Comparison of ENCODE assay signal across 21 mouse cellular contexts in the genomic region with DNA sequence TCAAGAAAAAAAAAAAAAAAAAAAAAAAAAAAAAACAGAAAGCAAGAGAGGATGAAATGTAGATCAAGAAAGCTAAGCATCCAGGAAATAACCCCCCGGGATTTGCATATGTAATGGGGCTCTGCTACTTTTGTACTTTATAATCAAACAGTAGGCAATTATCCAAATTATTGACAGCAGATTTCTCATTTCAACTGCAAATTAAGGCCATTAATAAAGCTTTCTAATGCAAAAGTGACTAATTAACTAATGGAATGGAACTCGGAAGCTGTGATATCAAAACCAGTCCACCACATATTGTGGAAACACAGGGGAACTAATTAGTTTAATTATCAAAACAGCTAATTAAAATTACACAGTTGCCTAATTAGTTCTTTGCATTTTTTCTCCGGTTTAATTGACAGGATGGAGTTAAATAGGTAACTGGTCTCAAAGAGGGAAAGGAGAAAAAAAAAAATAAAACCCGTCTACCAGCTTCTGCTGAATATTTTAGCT. TPM values are rescaled to one million over a fixed set of nuclear protein-coding genes. Genes with fewer than 3 reads are reported as not detected.
DNase-seq lines count a peak whose midpoint lies in the region; ATAC-seq and TF ChIP-seq lines count a peak whose summit lies in the region.
"Had no signal": no experiment of that assay in that cellular context is flagged by ENCODE, and none has a peak within 500 bp of the region (broad histone marks: within the 10 kb centered on the region; RNA-seq: fewer than 3 reads in every experiment).

No protein-coding gene starts in this region.

- no peaks in the 10 kb centered on the region for H3K36me3 ChIP-seq in forebrain, embryonic 11.5 days (ENCODE audit: control insufficient read depth, insufficient read depth, low read length)
- no peaks in the 10 kb centered on the region for H3K36me3 ChIP-seq in forebrain, postnatal 0 days (ENCODE audit: insufficient read depth)
- H3K36me3 ChIP-seq in hindbrain, embryonic 14.5 days (replicated peaks; ENCODE audit: control insufficient read depth, insufficient read depth) = no peaks in the 10 kb centered on the region
- H3K36me3 ChIP-seq in hindbrain, embryonic 16.5 days (ENCODE audit: control insufficient read depth, insufficient read depth, low read length) = no peaks in the 10 kb centered on the region
- no peaks in the 10 kb centered on the region for H3K36me3 ChIP-seq in neural tube, embryonic 12.5 days
- H3K36me3 ChIP-seq in neural tube, embryonic 15.5 days = no peaks in the 10 kb centered on the region
- H3K36me3 ChIP-seq in forebrain, embryonic 15.5 days = no peaks in the 10 kb centered on the region
- H3K36me3 ChIP-seq: embryonic facial prominence, embryonic 15.5 days; G1E; heart, embryonic 13.5 days; hindbrain, embryonic 15.5 days had no signal

- H3K9ac ChIP-seq in forebrain, embryonic 11.5 days (ENCODE audit: low read length) = no peak overlapping the region
- H3K9ac ChIP-seq in forebrain, postnatal 0 days = no peak overlapping the region
- H3K9ac ChIP-seq in hindbrain, embryonic 14.5 days = no peak overlapping the region
- no peak overlapping the region for H3K9ac ChIP-seq in hindbrain, embryonic 16.5 days (ENCODE audit: low read depth, low read length)
- H3K9ac ChIP-seq in neural tube, embryonic 12.5 days = no peak overlapping the region
- H3K9ac ChIP-seq in neural tube, embryonic 15.5 days (replicated peaks) = no peak overlapping the region
- no peak overlapping the region for H3K9ac ChIP-seq in forebrain, embryonic 15.5 days (replicated peaks)
- H3K9ac ChIP-seq: embryonic facial prominence, embryonic 15.5 days; heart, embryonic 13.5 days; hindbrain, embryonic 15.5 days had no signal

- H3K27ac ChIP-seq in forebrain, embryonic 11.5 days (ENCODE audit: low read depth, low read length) = no peak overlapping the region
- H3K27ac ChIP-seq in forebrain, postnatal 0 days (ENCODE audit: low read depth, low read length) = no peak overlapping the region
- no peak overlapping the region for H3K27ac ChIP-seq in hindbrain, embryonic 14.5 days
- H3K27ac ChIP-seq in hindbrain, embryonic 16.5 days (ENCODE audit: low read depth, low read length) = no peak overlapping the region
- H3K27ac ChIP-seq in neural tube, embryonic 12.5 days = no peak overlapping the region
- H3K27ac ChIP-seq in neural tube, embryonic 15.5 days (replicated peaks) = no peak overlapping the region
- no peak overlapping the region for H3K27ac ChIP-seq in forebrain, embryonic 15.5 days (replicated peaks)
- H3K27ac ChIP-seq: embryonic facial prominence, embryonic 15.5 days; heart, embryonic 13.5 days; hindbrain, embryonic 15.5 days had no signal

- DNase-seq in forebrain, embryonic 11.5 days (ENCODE audit: low spot score) = no peak
- DNase-seq in forebrain, postnatal 0 days = no peak
- DNase-seq in hindbrain, embryonic 14.5 days (ENCODE audit: low spot score) = peak; percentile 39
- DNase-seq: adrenal gland, adult 8-10 months; B cell, adult 2 months; cerebellum, adult 2 months; gastrocnemius, postnatal 36 days; heart, adult 11 months; heart, postnatal 36 days had no signal

- peaks cover 70% of the 10 kb centered on the region for H3K27me3 ChIP-seq in forebrain, embryonic 11.5 days (ENCODE audit: control insufficient read depth, insufficient read depth, low read length)
- peaks cover 29% of the 10 kb centered on the region for H3K27me3 ChIP-seq in forebrain, postnatal 0 days (ENCODE audit: insufficient read depth, low read length)
- no peaks in the 10 kb centered on the region for H3K27me3 ChIP-seq in hindbrain, embryonic 14.5 days (ENCODE audit: control insufficient read depth, insufficient read depth, low read length)
- no peaks in the 10 kb centered on the region for H3K27me3 ChIP-seq in hindbrain, embryonic 16.5 days (replicated peaks; ENCODE audit: control insufficient read depth, insufficient read depth, low read length)
- no peaks in the 10 kb centered on the region for H3K27me3 ChIP-seq in neural tube, embryonic 12.5 days (replicated peaks)
- H3K27me3 ChIP-seq in neural tube, embryonic 15.5 days (replicated peaks) = no peaks in the 10 kb centered on the region
- peaks cover 76% of the 10 kb centered on the region for H3K27me3 ChIP-seq in forebrain, embryonic 15.5 days
- H3K27me3 ChIP-seq: embryonic facial prominence, embryonic 15.5 days; heart, embryonic 13.5 days; hindbrain, embryonic 15.5 days had no signal

- peaks cover 7% of the 10 kb centered on the region; the same call in 1 of the 2 replicates for H3K4me1 ChIP-seq in forebrain, embryonic 11.5 days (replicated peaks; ENCODE audit: control insufficient read depth, insufficient read depth, low read length)
- H3K4me1 ChIP-seq in forebrain, postnatal 0 days (ENCODE audit: insufficient read depth) = no peaks in the 10 kb centered on the region
- peaks cover 25% of the 10 kb centered on the region for H3K4me1 ChIP-seq in hindbrain, embryonic 14.5 days (replicated peaks; ENCODE audit: control insufficient read depth, insufficient read depth, low read length)
- no peaks in the 10 kb centered on the region for H3K4me1 ChIP-seq in hindbrain, embryonic 16.5 days (ENCODE audit: control insufficient read depth, insufficient read depth, low read depth, low read length)
- H3K4me1 ChIP-seq in neural tube, embryonic 12.5 days = no peaks in the 10 kb centered on the region; the same call in 1 of the 2 replicates
- H3K4me1 ChIP-seq in neural tube, embryonic 15.5 days = peaks cover 12% of the 10 kb centered on the region
- H3K4me1 ChIP-seq in forebrain, embryonic 15.5 days = peaks cover 17% of the 10 kb centered on the region
- H3K4me1 ChIP-seq: embryonic facial prominence, embryonic 15.5 days; heart, embryonic 13.5 days had no signal

- 24% methylated on average over 4 of the region's 4 CpGs for WGBS in forebrain, embryonic 11.5 days
- WGBS in forebrain, postnatal 0 days = 12% methylated on average over 4 of the region's 4 CpGs
- WGBS in hindbrain, embryonic 14.5 days = 38% methylated on average over 4 of the region's 4 CpGs
- WGBS in hindbrain, embryonic 16.5 days = 37% methylated on average over 4 of the region's 4 CpGs
- WGBS in neural tube, embryonic 12.5 days = 59% methylated on average over 4 of the region's 4 CpGs
- 36% methylated on average over 4 of the region's 4 CpGs for WGBS in neural tube, embryonic 15.5 days
- 10% methylated on average over 4 of the region's 4 CpGs for WGBS in forebrain, embryonic 15.5 days

- no peak overlapping the region for H3K4me3 ChIP-seq in forebrain, embryonic 11.5 days (ENCODE audit: low read depth, low read length)
- H3K4me3 ChIP-seq in forebrain, postnatal 0 days (ENCODE audit: low read depth, low read length) = no peak overlapping the region
- no peak overlapping the region for H3K4me3 ChIP-seq in hindbrain, embryonic 14.5 days (replicated peaks; ENCODE audit: low read length)
- H3K4me3 ChIP-seq in hindbrain, embryonic 16.5 days (ENCODE audit: low read length) = no peak overlapping the region
- no peak overlapping the region for H3K4me3 ChIP-seq in neural tube, embryonic 12.5 days
- no peak overlapping the region for H3K4me3 ChIP-seq in neural tube, embryonic 15.5 days (replicated peaks)
- no peak overlapping the region for H3K4me3 ChIP-seq in forebrain, embryonic 15.5 days
- H3K4me3 ChIP-seq: embryonic facial prominence, embryonic 15.5 days; erythroblast, embryonic 14.5 days; heart, embryonic 13.5 days; hindbrain, embryonic 15.5 days had no signal

- ATAC-seq in forebrain, embryonic 11.5 days (replicated peaks; ENCODE audit: low FRiP score) = peak; percentile 48
- no peak for ATAC-seq in forebrain, postnatal 0 days
- ATAC-seq in hindbrain, embryonic 14.5 days (ENCODE audit: low FRiP score) = peak; percentile 12; the same call in 1 of the 2 replicates
- ATAC-seq in hindbrain, embryonic 16.5 days = no peak
- peak; percentile 5; the same call in 1 of the 2 replicates for ATAC-seq in neural tube, embryonic 12.5 days (ENCODE audit: low FRiP score, low read depth)
- no peak for ATAC-seq in neural tube, embryonic 15.5 days (ENCODE audit: low FRiP score)
- ATAC-seq in forebrain, embryonic 15.5 days (replicated peaks) = peak; percentile 49
- no peak for ATAC-seq in megakaryocyte progenitor cell, adult 5-6 weeks (replicated peaks; ENCODE audit: poor library complexity)
- ATAC-seq: CD4-positive, CD25-positive, alpha-beta regulatory T cell, adult 4 months had no signal

- H3K9me3 ChIP-seq in forebrain, embryonic 11.5 days (ENCODE audit: control insufficient read depth, low read length) = no peaks in the 10 kb centered on the region
- H3K9me3 ChIP-seq in forebrain, postnatal 0 days (ENCODE audit: low read length) = no peaks in the 10 kb centered on the region
- H3K9me3 ChIP-seq in hindbrain, embryonic 14.5 days (ENCODE audit: control insufficient read depth, low read length) = no peaks in the 10 kb centered on the region
- H3K9me3 ChIP-seq in hindbrain, embryonic 16.5 days (ENCODE audit: control insufficient read depth, low read length) = no peaks in the 10 kb centered on the region
- H3K9me3 ChIP-seq in neural tube, embryonic 12.5 days = no peaks in the 10 kb centered on the region
- H3K9me3 ChIP-seq in neural tube, embryonic 15.5 days (replicated peaks) = no peaks in the 10 kb centered on the region
- no peaks in the 10 kb centered on the region for H3K9me3 ChIP-seq in forebrain, embryonic 15.5 days
- H3K9me3 ChIP-seq: embryonic facial prominence, embryonic 15.5 days; heart, embryonic 13.5 days; hindbrain, embryonic 15.5 days had no signal

- no peak for TF ChIP-seq CTCF in forebrain, postnatal 0 days (IDR thresholded peaks at IDR 0.05; ENCODE audit: low read depth)

- H3K4me2 ChIP-seq in forebrain, embryonic 11.5 days (ENCODE audit: low read depth, low read length, severe bottlenecking) = no peak overlapping the region
- no peak overlapping the region for H3K4me2 ChIP-seq in forebrain, postnatal 0 days (ENCODE audit: low read depth)
- no peak overlapping the region; the same call in 1 of the 2 replicates for H3K4me2 ChIP-seq in hindbrain, embryonic 14.5 days (replicated peaks)
- H3K4me2 ChIP-seq in hindbrain, embryonic 16.5 days (ENCODE audit: low read length) = no peak overlapping the region
- no peak overlapping the region for H3K4me2 ChIP-seq in neural tube, embryonic 12.5 days (replicated peaks)
- no peak overlapping the region for H3K4me2 ChIP-seq in neural tube, embryonic 15.5 days
- no peak overlapping the region for H3K4me2 ChIP-seq in forebrain, embryonic 15.5 days (replicated peaks)
- H3K4me2 ChIP-seq: embryonic facial prominence, embryonic 15.5 days; heart, embryonic 13.5 days had no signal

RNA-seq across cellular contexts. Expression of a gene that starts 0.8 kb away (rescaled TPM):
- polyA plus RNA-seq in forebrain, embryonic 11.5 days (2014; fragmentation: Nextera tagmentation; extraction: Ambion mirVana) = 26.2 and 29.4 TPM in 2 replicates
- total RNA-seq in forebrain, postnatal 0 days (2014; rRNA removed) = 223 and 232 TPM in 2 replicates
- polyA plus RNA-seq in forebrain, postnatal 0 days (2015; fragmentation: Nextera tagmentation; extraction: Ambion mirVana) = 182 and 207 TPM in 2 replicates
- polyA plus RNA-seq in hindbrain, embryonic 14.5 days (2014; fragmentation: Nextera tagmentation; extraction: Ambion mirVana) = 69.3 and 86.5 TPM in 2 replicates
- 83.4 and 89.5 TPM in 2 replicates for polyA plus RNA-seq in hindbrain, embryonic 16.5 days (2015; fragmentation: Nextera tagmentation; extraction: Ambion mirVana)
- 18.8 and 19.9 TPM in 2 replicates for polyA plus RNA-seq in neural tube, embryonic 12.5 days (2016; fragmentation: Nextera tagmentation; extraction: Ambion mirVana)
- 66.2 and 79.9 TPM in 2 replicates for polyA plus RNA-seq in neural tube, embryonic 15.5 days (2015; fragmentation: Nextera tagmentation; extraction: Ambion mirVana)
- polyA plus RNA-seq in forebrain, embryonic 15.5 days (2015; fragmentation: Nextera tagmentation; extraction: Ambion mirVana) = 150 and 164 TPM in 2 replicates
- not detected in 2 replicates for total RNA-seq in megakaryocyte progenitor cell, adult 5-6 weeks (2015)
- not detected in 2 replicates for total RNA-seq in megakaryocyte progenitor cell, adult 5-6 weeks (2017)
- total RNA-seq: common myeloid progenitor, adult 5-6 weeks; gastrocnemius, postnatal 36 days; heart, postnatal 36 days had no signal
- polyA plus RNA-seq: CD4-positive, CD25-positive, alpha-beta regulatory T cell, adult 4 months; erythroblast, embryonic 14.5 days; G1E had no signal

Comparison
In these comparisons a context has a peak if more than half of its experiments do, and no peak if none do; other contexts are left out.
1. ATAC-seq: peak in forebrain, embryonic 11.5 days (single experiment), hindbrain, embryonic 14.5 days (single experiment), neural tube, embryonic 12.5 days (single experiment) and forebrain, embryonic 15.5 days (single experiment); none in forebrain, postnatal 0 days (single experiment), hindbrain, embryonic 16.5 days (single experiment), neural tube, embryonic 15.5 days (single experiment) and megakaryocyte progenitor cell, adult 5-6 weeks (single experiment).